Mouse (Mus musculus) MEL (cell line): ENCODE data around the gene Glod4. TPM values are rescaled to one million over a fixed set of nuclear protein-coding genes. Genes with fewer than 3 reads are reported as not detected.

Experiments used
- DNase-seq: peaks from one replicate; pipeline ENCODE4 v3.0.0; 2011; ENCODE audit warnings: low read depth, low spot score
- H3K27ac ChIP-seq: 2 replicates; pipeline ENCODE4 v1.5.1; 2012; ENCODE audit warnings: low read depth, mild to moderate bottlenecking, control low read depth, low read length, moderate library complexity; ENCODE audit not compliant: control insufficient read depth
- H3K27me3 ChIP-seq, 2 experiments: fragments of 150-350 bp in 1 of 2; sonication (generic) in 1 of 2; 2 replicates each; pipeline ENCODE4 v1.6.1; 2012; ENCODE audit warnings: low read length in 2 of 2, mild to moderate bottlenecking in 2 of 2, improper control_type of control experiment in 1 of 2, moderate library complexity in 1 of 2; ENCODE audit not compliant: insufficient read depth in 2 of 2, control insufficient read depth in 1 of 2
- H3K36me3 ChIP-seq, 2 experiments: 2 replicates each; pipeline ENCODE4 v1.6.1; 2012 to 2014; ENCODE audit warnings: low read length in 2 of 2, improper control_type of control experiment in 1 of 2, inconsistent platforms in 1 of 2, mild to moderate bottlenecking in 1 of 2; ENCODE audit not compliant: insufficient read depth in 2 of 2, control insufficient read depth in 1 of 2
- H3K4me1 ChIP-seq, 2 experiments: fragments of 150-350 bp in 1 of 2; sonication (generic) in 1 of 2; 2 replicates each; pipeline ENCODE4 v1.6.1; 2012; ENCODE audit warnings: low read length in 2 of 2, improper control_type of control experiment in 1 of 2, mild to moderate bottlenecking in 1 of 2; ENCODE audit not compliant: insufficient read depth in 2 of 2, control insufficient read depth in 1 of 2
- H3K4me3 ChIP-seq, 2 experiments: fragments of 150-350 bp in 1 of 2; sonication (generic) in 1 of 2; 2 replicates each; pipeline ENCODE4 v1.5.1; 2012; ENCODE audit warnings: low read depth in 2 of 2, low read length in 2 of 2, mild to moderate bottlenecking in 2 of 2, moderate library complexity in 2 of 2, control low read depth in 1 of 2, improper control_type of control experiment in 1 of 2; ENCODE audit not compliant: control insufficient read depth in 1 of 2, insufficient read depth in 1 of 2
- H3K79me2 ChIP-seq: 2 replicates; pipeline ENCODE4 v1.6.1; 2012; ENCODE audit warnings: mild to moderate bottlenecking, low read length, moderate library complexity; ENCODE audit not compliant: control insufficient read depth, poor library complexity, insufficient read depth
- H3K9ac ChIP-seq: 2 replicates; pipeline ENCODE4 v1.6.1; 2012; ENCODE audit warnings: low read depth, mild to moderate bottlenecking, control low read depth, low read length, moderate library complexity; ENCODE audit not compliant: control insufficient read depth, poor library complexity, severe bottlenecking
- H3K9me3 ChIP-seq: fragments of 150-350 bp; sonication (generic); replicated peaks from 2 replicates; pipeline ENCODE4 v1.6.1; 2012; ENCODE audit warnings: mild to moderate bottlenecking, low read length, improper control_type of control experiment, moderate library complexity; ENCODE audit not compliant: insufficient read depth
- BHLHE40 ChIP-seq: IDR thresholded peaks from 2 replicates; pipeline ENCODE4 v1.6.1; 2012; ENCODE audit warnings: low read depth, mild to moderate bottlenecking, inconsistent platforms, low read length, improper control_type of control experiment, borderline replicate concordance
- CHD2 ChIP-seq: IDR thresholded peaks from 2 replicates; pipeline ENCODE4 v1.6.1; 2011; ENCODE audit warnings: low read length, improper control_type of control experiment
- CTCF ChIP-seq, 3 experiments: IDR thresholded peaks in 2 of 3; conservative IDR thresholded peaks in 1 of 3; 2 replicates each; pipeline ENCODE4 v1.5.1; 2011 to 2012; ENCODE audit warnings: low read length in 3 of 3, low read depth in 2 of 3, mild to moderate bottlenecking in 2 of 3, improper control_type of control experiment in 1 of 3, inconsistent platforms in 1 of 3, mixed read lengths in 1 of 3, moderate library complexity in 1 of 3; ENCODE audit not compliant: control insufficient read depth in 1 of 3, insufficient read depth in 1 of 3, poor library complexity in 1 of 3, severe bottlenecking in 1 of 3
- E2F4 ChIP-seq: IDR thresholded peaks from 2 replicates; pipeline ENCODE4 v1.6.1; 2011; ENCODE audit warnings: low read depth, low read length, improper control_type of control experiment, borderline replicate concordance
- GABPA ChIP-seq: IDR thresholded peaks from 2 replicates; pipeline ENCODE4 v1.6.1; 2012; ENCODE audit warnings: low read depth, mild to moderate bottlenecking, inconsistent platforms, low read length, improper control_type of control experiment, moderate library complexity
- GATA1 ChIP-seq: IDR thresholded peaks from 2 replicates; pipeline ENCODE4 v1.6.1; 2011; ENCODE audit warnings: low read depth, low read length, improper control_type of control experiment
- HCFC1 ChIP-seq: IDR thresholded peaks from 2 replicates; pipeline ENCODE4 v1.6.1; 2012; ENCODE audit warnings: low read depth, mild to moderate bottlenecking, inconsistent platforms, low read length, improper control_type of control experiment, moderate library complexity
- JUND ChIP-seq: IDR thresholded peaks from 2 replicates; pipeline ENCODE4 v1.6.1; 2011; ENCODE audit warnings: low read depth, mild to moderate bottlenecking, improper control_type of control experiment, low read length
- KAT2A ChIP-seq: conservative IDR thresholded peaks from 2 replicates; pipeline ENCODE4 v1.6.1; 2012; ENCODE audit warnings: low read depth, low read length, improper control_type of control experiment, inconsistent platforms
- MAZ ChIP-seq: IDR thresholded peaks from 2 replicates; pipeline ENCODE4 v1.6.1; 2012; ENCODE audit warnings: low read depth, mild to moderate bottlenecking, inconsistent platforms, low read length, improper control_type of control experiment
- MEF2A ChIP-seq: IDR thresholded peaks from 2 replicates; pipeline ENCODE4 v1.6.1; 2014; ENCODE audit warnings: low read depth, mild to moderate bottlenecking, inconsistent platforms, low read length, improper control_type of control experiment; ENCODE audit not compliant: poor library complexity, insufficient replicate concordance, severe bottlenecking; ENCODE audit errors: extremely low read depth
- MYB ChIP-seq: IDR thresholded peaks from 2 replicates; pipeline ENCODE4 v1.6.1; 2011; ENCODE audit warnings: mild to moderate bottlenecking, low read depth, low read length, improper control_type of control experiment
- MYC ChIP-seq: IDR thresholded peaks from 2 replicates; pipeline ENCODE4 v1.6.1; 2011; ENCODE audit warnings: low read depth, mild to moderate bottlenecking, low read length, improper control_type of control experiment, moderate library complexity
- POLR2AphosphoS2 ChIP-seq: IDR thresholded peaks from 2 replicates; pipeline ENCODE4 v1.6.1; 2011; ENCODE audit warnings: low read length, improper control_type of control experiment
- POLR2AphosphoS5 ChIP-seq: IDR thresholded peaks from 2 replicates; pipeline ENCODE4 v1.6.1; 2012; ENCODE audit warnings: low read depth, borderline replicate concordance, mild to moderate bottlenecking, inconsistent platforms, low read length, moderate library complexity, mixed read lengths
- RCOR1 ChIP-seq: IDR thresholded peaks from 2 replicates; pipeline ENCODE4 v1.6.1; 2012; ENCODE audit warnings: low read depth, mild to moderate bottlenecking, inconsistent platforms, low read length, improper control_type of control experiment
- TBP ChIP-seq: IDR thresholded peaks from 2 replicates; pipeline ENCODE4 v1.8.0; 2011; ENCODE audit warnings: low read depth, low read length, improper control_type of control experiment
- TCF12 ChIP-seq: IDR thresholded peaks from 2 replicates; pipeline ENCODE4 v1.6.1; 2014; ENCODE audit warnings: low read depth, mild to moderate bottlenecking, inconsistent platforms, low read length, improper control_type of control experiment, moderate library complexity
- USF1 ChIP-seq: IDR thresholded peaks from 2 replicates; pipeline ENCODE4 v1.6.1; 2014; ENCODE audit warnings: low read depth, mild to moderate bottlenecking, inconsistent platforms, low read length, improper control_type of control experiment, moderate library complexity
- ZC3H11A ChIP-seq: IDR thresholded peaks from 2 replicates; pipeline ENCODE4 v1.6.1; 2012; ENCODE audit warnings: low read depth, mild to moderate bottlenecking, inconsistent platforms, low read length, improper control_type of control experiment
- ZKSCAN1 ChIP-seq: IDR thresholded peaks from 2 replicates; pipeline ENCODE4 v1.6.1; 2012; ENCODE audit warnings: low read depth, mild to moderate bottlenecking, inconsistent platforms, low read length, improper control_type of control experiment, moderate library complexity
- ZMIZ1 ChIP-seq: IDR thresholded peaks from 2 replicates; pipeline ENCODE4 v1.6.1; 2012; ENCODE audit warnings: low read depth, mild to moderate bottlenecking, inconsistent platforms, low read length, improper control_type of control experiment, moderate library complexity
- ZNF384 ChIP-seq: IDR thresholded peaks from 2 replicates; pipeline ENCODE4 v1.6.1; 2012; ENCODE audit warnings: low read depth, mild to moderate bottlenecking, inconsistent platforms, low read length, improper control_type of control experiment
- polyA plus RNA-seq, 2 experiments: library from polyadenylated mRNA; stranded (reverse) in 1 of 2; unstranded in 1 of 2; fragments of >175 nt in 1 of 2; fragments of >200 nt in 1 of 2; gene quantifications; 2 replicates each; pipeline versions ENCODE4 v1.2.1 to v1.2.4; 2012; ENCODE audit warnings: low replicate concordance in 2 of 2, low read depth in 1 of 2; ENCODE audit not compliant: insufficient read length in 2 of 2, insufficient read depth in 1 of 2, missing spikeins in 1 of 2
- total RNA-seq: library from RNA; depleted of rRNA; stranded (reverse); fragments of 300-350 nt; gene quantifications from 2 replicates; pipeline ENCODE4 v1.2.3, GENCODE M21; 2012

Gene Glod4
- total and polyA plus RNA-seq, 3 experiments: 63.9 to 139 TPM; not detected in 1

DNA sequence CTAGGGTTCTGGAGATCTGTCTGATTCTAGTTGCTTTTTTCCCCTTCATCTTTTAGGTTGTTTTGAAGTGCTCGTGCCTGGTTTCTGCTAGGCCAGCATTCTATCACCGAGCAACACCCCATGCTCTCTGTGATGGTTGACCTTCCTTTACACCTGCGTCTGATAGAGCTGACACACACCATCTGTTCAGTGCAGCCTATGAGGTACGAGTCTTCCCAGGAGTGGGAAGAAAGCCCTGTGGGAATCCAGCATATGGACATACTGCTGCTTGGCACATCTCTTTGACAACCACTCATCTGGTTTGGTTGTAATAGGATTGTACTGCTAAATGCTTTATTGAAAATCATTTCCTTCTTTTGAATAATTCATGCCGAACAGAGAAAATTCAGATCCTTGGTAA, 73.3 kb downstream of the Glod4 start:
- Histone ChIP-seq H3K27me3 (no peaks in the 10 kb centered on the region), H3K79me2 (no peaks in the 10 kb centered on the region), H3K4me3 (no peak overlapping the region), H3K4me1 (peaks cover 0 to 6% of the 10 kb centered on the region in 2 experiments; a peak in 2 of 4 replicates), H3K9ac (no peak overlapping the region), H3K27ac (no peak overlapping the region), H3K9me3 (no peaks in the 10 kb centered on the region), H3K36me3 (peaks cover 3 to 6% of the 10 kb centered on the region in 2 experiments; a peak in 2 of 4 replicates)
- TF ChIP-seq TCF12 (no peak), POLR2AphosphoS5 (no peak), RCOR1 (no peak), MYC (no peak), CTCF (IDR thresholded peaks at IDR 0.05 in 2 of 3, conservative IDR thresholded peaks at IDR 0.05 in 1 of 3; ENCODE audit: control insufficient read depth in 1 of 3, insufficient read depth in 1 of 3, low read depth in 2 of 3, low read length in 3 of 3, poor library complexity in 1 of 3, severe bottlenecking in 1 of 3) (no peak), ZNF384 (no peak), GABPA (no peak), MAZ (no peak), ZMIZ1 (no peak), HCFC1 (no peak), CHD2 (no peak), ZKSCAN1 (no peak), MYB (no peak)
- no peak for DNase-seq

DNA sequence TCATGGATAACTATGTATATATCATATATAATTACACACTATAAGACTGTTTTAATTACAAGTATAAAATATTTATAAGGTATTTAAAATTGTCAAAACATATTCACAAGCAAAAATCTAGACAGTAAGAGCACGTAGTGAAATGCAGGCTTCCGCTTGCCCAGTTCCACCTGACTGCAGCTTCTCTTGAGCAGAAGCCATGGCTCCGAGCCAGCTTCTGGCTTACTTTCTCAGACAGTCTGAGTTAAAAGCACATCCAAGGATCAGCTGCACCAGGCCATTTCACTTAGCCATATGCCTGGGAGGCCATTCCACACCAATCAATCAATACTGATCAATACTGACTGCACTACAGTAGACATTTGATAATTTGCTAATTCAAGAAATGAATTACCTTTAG, 74.5 kb downstream of the Glod4 start:
- H3K4me1 ChIP-seq: peaks cover 0 to 6% of the 10 kb centered on the region in 2 experiments; a peak in 2 of 4 replicates
- no peak for DNase-seq
- H3K4me3 ChIP-seq: no peak overlapping the region
- peaks cover 3 to 6% of the 10 kb centered on the region in 2 experiments; a peak in 2 of 4 replicates for H3K36me3 ChIP-seq
- no peak for TF ChIP-seq TBP
- TF ChIP-seq USF1: no peak
- no peak for TF ChIP-seq POLR2AphosphoS5
- no peak for TF ChIP-seq BHLHE40
- no peak for TF ChIP-seq ZC3H11A
- no peak for TF ChIP-seq KAT2A
- no peak for TF ChIP-seq E2F4
- no peak for TF ChIP-seq TCF12
- TF ChIP-seq CHD2: no peak
- no peak for TF ChIP-seq POLR2AphosphoS2
- no peak for TF ChIP-seq ZMIZ1
- TF ChIP-seq MAZ: no peak
- TF ChIP-seq JUND: no peak
- no peak for TF ChIP-seq MEF2A
- TF ChIP-seq GATA1: no peak
- H3K27ac ChIP-seq: no peak overlapping the region
- no peak overlapping the region for H3K9ac ChIP-seq
- H3K27me3 ChIP-seq: no peaks in the 10 kb centered on the region
- no peaks in the 10 kb centered on the region for H3K79me2 ChIP-seq
- H3K9me3 ChIP-seq: no peaks in the 10 kb centered on the region
